Mouse (Mus musculus) embryonic fibroblast, embryonic 13.5 days (primary cell): ENCODE measurements at regions not wholly inside any gene's neighbourhood (a gene's known extent, or its start where the extent isn't known, plus 50 kb on each side); places are given as distances from the start of the nearest gene placed in this dataset.

Source experiments
- H3K27ac ChIP-seq: 2 replicates; pipeline ENCODE4 v1.5.1; 2012; ENCODE audit warnings: low read length, control low read depth, inconsistent platforms; ENCODE audit not compliant: insufficient read depth
- H3K4me1 ChIP-seq: 2 replicates; pipeline ENCODE4 v1.6.1; 2011; ENCODE audit warnings: low read length; ENCODE audit not compliant: control insufficient read depth, insufficient read depth
- H3K4me3 ChIP-seq: 2 replicates; pipeline ENCODE4 v1.5.1; 2011; ENCODE audit warnings: mild to moderate bottlenecking, control low read depth, low read length; ENCODE audit not compliant: insufficient read depth
- CTCF ChIP-seq: IDR thresholded peaks from 2 replicates; pipeline ENCODE4 v1.5.1; 2011; ENCODE audit warnings: mild to moderate bottlenecking, control low read depth, low read length, moderate library complexity, borderline replicate concordance; ENCODE audit not compliant: insufficient read depth
- POLR2A ChIP-seq: IDR thresholded peaks from 2 replicates; pipeline ENCODE4 v1.6.1; 2011; ENCODE audit warnings: low read depth, mild to moderate bottlenecking, control low read depth, low read length, moderate library complexity

- Histone ChIP-seq H3K4me1 (no peaks in the 10 kb centered on the region), H3K27ac (no peak overlapping the region), H3K4me3 (no peak overlapping the region)
- TF ChIP-seq POLR2A (no peak), CTCF (no peak)
These were observed 135.6 kb downstream of the Abhd5 start for GRCm38 (mm10) chr9:122487001-122487400.

GRCm38 (mm10) chr9:122494691-122495090 lies 143.3 kb downstream of the Abhd5 start:
- no peak overlapping the region for H3K27ac ChIP-seq
- TF ChIP-seq POLR2A, result no peak
- no peak for TF ChIP-seq CTCF
- H3K4me1 ChIP-seq, result no peaks in the 10 kb centered on the region
- H3K4me3 ChIP-seq, result no peak overlapping the region

- no peaks in the 10 kb centered on the region for H3K4me1 ChIP-seq
- no peak overlapping the region for H3K4me3 ChIP-seq
- no peak overlapping the region for H3K27ac ChIP-seq
- TF ChIP-seq POLR2A (no peak), CTCF (no peak)
These were observed 145.1 kb downstream of the Abhd5 start for GRCm38 (mm10) chr9:122496482-122496985.

GRCm38 (mm10) chr9:122501864-122502341 lies 150.5 kb downstream of the Abhd5 start:
- H3K4me1 ChIP-seq, result no peaks in the 10 kb centered on the region
- TF ChIP-seq CTCF, result no peak
- TF ChIP-seq POLR2A, result no peak
- no peak overlapping the region for H3K27ac ChIP-seq
- no peak overlapping the region for H3K4me3 ChIP-seq

DNA sequence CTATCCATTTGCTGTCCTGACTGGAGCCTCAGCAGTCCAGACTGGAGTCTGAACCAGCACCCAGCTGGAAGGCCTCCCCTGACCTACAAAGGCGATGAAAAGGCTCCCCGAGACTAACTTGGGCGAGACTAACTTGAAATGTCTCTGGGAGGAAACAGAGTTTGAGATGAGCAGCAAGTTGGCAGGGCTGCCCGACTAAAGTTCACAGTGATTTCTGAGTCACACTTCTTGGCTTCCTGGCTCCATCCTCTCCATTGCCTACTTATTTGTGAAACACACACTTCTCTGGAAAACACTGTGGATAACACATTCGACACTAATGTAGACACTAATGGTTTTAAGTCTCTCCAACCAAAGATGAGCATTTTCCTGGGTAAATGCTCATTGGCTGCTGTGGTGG lies 170.2 kb downstream of the Abhd5 start:
- H3K4me1 ChIP-seq, result peaks cover 11% of the 10 kb centered on the region
- no peak overlapping the region for H3K4me3 ChIP-seq
- TF ChIP-seq CTCF, result no peak
- TF ChIP-seq POLR2A, result no peak
- no peak overlapping the region for H3K27ac ChIP-seq

GRCm38 (mm10) chr9:122525621-122526055 lies 174.2 kb downstream of the Abhd5 start:
- peaks cover 12% of the 10 kb centered on the region for H3K4me1 ChIP-seq
- no peak for TF ChIP-seq POLR2A
- no peak for TF ChIP-seq CTCF
- no peak overlapping the region for H3K4me3 ChIP-seq
- H3K27ac ChIP-seq, result no peak overlapping the region

- Histone ChIP-seq H3K4me1 (peaks cover 12% of the 10 kb centered on the region), H3K27ac (no peak overlapping the region), H3K4me3 (no peak overlapping the region)
- TF ChIP-seq CTCF (no peak), POLR2A (no peak)
These were observed 176.9 kb downstream of the Abhd5 start for GRCm38 (mm10) chr9:122528267-122528666.

DNA sequence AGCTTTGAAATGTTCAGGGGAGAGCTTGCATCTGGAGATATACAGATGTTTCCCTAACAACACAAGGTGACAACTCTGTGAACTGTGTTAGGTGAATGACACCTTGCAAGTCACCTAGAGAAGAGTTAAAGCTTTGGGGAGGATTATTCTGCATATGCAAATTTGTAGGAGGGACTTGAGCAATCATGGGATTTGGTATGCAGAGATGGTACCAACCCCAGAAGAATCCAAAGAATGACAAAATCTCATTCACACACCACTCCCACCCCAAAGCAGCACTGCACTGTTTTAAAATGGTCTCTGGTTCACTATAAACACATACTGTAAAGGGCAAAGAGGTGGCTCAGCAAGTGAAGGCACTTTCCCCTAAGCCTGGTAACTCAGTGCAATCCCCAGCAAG lies 178.3 kb downstream of the Abhd5 start:
- no peak overlapping the region for H3K4me3 ChIP-seq
- H3K4me1 ChIP-seq, result peaks cover 12% of the 10 kb centered on the region
- TF ChIP-seq CTCF (no peak), POLR2A (no peak)
- no peak overlapping the region for H3K27ac ChIP-seq

- Histone ChIP-seq H3K4me1 (no peaks in the 10 kb centered on the region), H3K27ac (no peak overlapping the region), H3K4me3 (no peak overlapping the region)
- no peak for TF ChIP-seq POLR2A
- no peak for TF ChIP-seq CTCF
These were observed 180.4 kb downstream of the Abhd5 start for GRCm38 (mm10) chr9:122531806-122532205.

- H3K4me3 ChIP-seq, result no peak overlapping the region
- H3K27ac ChIP-seq, result no peak overlapping the region
- no peak for TF ChIP-seq POLR2A
- no peak for TF ChIP-seq CTCF
- no peaks in the 10 kb centered on the region for H3K4me1 ChIP-seq
These were observed 182.9 kb downstream of the Abhd5 start for GRCm38 (mm10) chr9:122534121-122534814.

- TF ChIP-seq POLR2A, result no peak
- no peak for TF ChIP-seq CTCF
- Histone ChIP-seq H3K4me1 (no peaks in the 10 kb centered on the region), H3K4me3 (no peak overlapping the region), H3K27ac (no peak overlapping the region)
These were observed 183.6 kb downstream of the Abhd5 start for GRCm38 (mm10) chr9:122534965-122535364.
